Mouse (Mus musculus) thymus, postnatal 0 days (tissue): ENCODE results near the gene Chst8. TPM values are rescaled to one million over a fixed set of nuclear protein-coding genes. Genes with fewer than 3 reads are reported as not detected.

ENCODE experiments used
- DNase-seq: peaks from one replicate; pipeline ENCODE4 v3.0.0-alpha.2; 2015; ENCODE audit warnings: low spot score
- polyA plus RNA-seq: library from polyadenylated mRNA; unstranded; fragments of >200 nt; fragmentation: Nextera tagmentation; extraction: Ambion mirVana; gene quantifications from 2 replicates; pipeline ENCODE4 v1.2.1, GENCODE M21; 2015

The Chst8 gene
- polyA plus RNA-seq, 1 experiment from 2014 or later: 3.6 TPM

- DNase-seq: no peak
These were observed 12.5 kb downstream of the Chst8 start for GRCm38 (mm10) chr7:34799950-34800511.

- DNase-seq: no peak
These were observed 13.1 kb downstream of the Chst8 start for GRCm38 (mm10) chr7:34799404-34799771.

GRCm38 (mm10) chr7:34798441-34799403 is 13.8 kb downstream of the Chst8 start:
- no peak for DNase-seq

- DNase-seq: no peak
These were observed 14.5 kb downstream of the Chst8 start for GRCm38 (mm10) chr7:34798039-34798438.

- no peak for DNase-seq
These were observed 22.1 kb downstream of the Chst8 start for GRCm38 (mm10) chr7:34790459-34790858.

- no peak for DNase-seq
These were observed 25.3 kb downstream of the Chst8 start for GRCm38 (mm10) chr7:34787171-34787570.

- no peak for DNase-seq
These were observed 27.5 kb downstream of the Chst8 start for GRCm38 (mm10) chr7:34785052-34785451.

- DNase-seq: no peak
These were observed 28.0 kb downstream of the Chst8 start for GRCm38 (mm10) chr7:34784469-34784868.

GRCm38 (mm10) chr7:34781988-34782387 is 30.5 kb downstream of the Chst8 start:
- DNase-seq: no peak

GRCm38 (mm10) chr7:34781217-34781616 is 31.3 kb downstream of the Chst8 start:
- DNase-seq: no peak

- DNase-seq: no peak
These were observed 34.1 kb downstream of the Chst8 start for GRCm38 (mm10) chr7:34778426-34778825.

GRCm38 (mm10) chr7:34775659-34776058 is 36.9 kb downstream of the Chst8 start:
- no peak for DNase-seq

- no peak for DNase-seq
These were observed 37.6 kb downstream of the Chst8 start for GRCm38 (mm10) chr7:34774947-34775346.

- no peak for DNase-seq
These were observed 38.5 kb downstream of the Chst8 start for GRCm38 (mm10) chr7:34774020-34774419.

GRCm38 (mm10) chr7:34773309-34773708 is 39.2 kb downstream of the Chst8 start:
- DNase-seq: no peak

GRCm38 (mm10) chr7:34769531-34769930 is 43.0 kb downstream of the Chst8 start:
- DNase-seq: no peak

GRCm38 (mm10) chr7:34764250-34765148 is 48.0 kb downstream of the Chst8 start:
- no peak for DNase-seq

GRCm38 (mm10) chr7:34759378-34759822 is 53.1 kb downstream of the Chst8 start:
- no peak for DNase-seq

- no peak for DNase-seq
These were observed 53.8 kb downstream of the Chst8 start for GRCm38 (mm10) chr7:34758721-34759120.

GRCm38 (mm10) chr7:34757513-34757912 is 55.0 kb downstream of the Chst8 start:
- no peak for DNase-seq

GRCm38 (mm10) chr7:34753140-34753886 is 59.2 kb downstream of the Chst8 start:
- no peak for DNase-seq
